Mouse (Mus musculus) thymus, adult 2 months (tissue): ENCODE data around the gene Lypd6b. TPM values are rescaled to one million over a fixed set of nuclear protein-coding genes. Genes with fewer than 3 reads are reported as not detected.

ENCODE experiments used
- DNase-seq: peaks from one replicate; pipeline ENCODE4 v3.0.0; 2021
- H3K27ac ChIP-seq: fragments of 200-500 bp; 2 replicates; pipeline ENCODE4 v1.5.1; 2012; ENCODE audit warnings: low read length, control low read depth; ENCODE audit not compliant: control insufficient read depth, insufficient read depth
- H3K27me3 ChIP-seq: fragments of 200-500 bp; 2 replicates; pipeline ENCODE4 v1.6.1; 2012; ENCODE audit warnings: mild to moderate bottlenecking, low read length, moderate library complexity, mixed read lengths; ENCODE audit not compliant: control insufficient read depth, insufficient read depth
- H3K36me3 ChIP-seq: fragments of 200-500 bp; 2 replicates; pipeline ENCODE4 v1.6.1; 2012; ENCODE audit warnings: mild to moderate bottlenecking, low read length, moderate library complexity; ENCODE audit not compliant: control insufficient read depth, insufficient read depth
- H3K4me1 ChIP-seq: fragments of 200-500 bp; replicated peaks from 2 replicates; pipeline ENCODE4 v1.6.1; 2012; ENCODE audit warnings: low read length; ENCODE audit not compliant: control insufficient read depth, insufficient read depth
- H3K4me3 ChIP-seq: fragments of 200-500 bp; 2 replicates; pipeline ENCODE4 v1.5.1; 2012; ENCODE audit warnings: mild to moderate bottlenecking, low read length, control low read depth, moderate library complexity; ENCODE audit not compliant: control insufficient read depth, insufficient read depth
- CTCF ChIP-seq: fragments of 200-500 bp; IDR thresholded peaks from 2 replicates; pipeline ENCODE4 v1.5.1; 2012; ENCODE audit warnings: mild to moderate bottlenecking, control low read depth, low read length, moderate library complexity, borderline replicate concordance; ENCODE audit not compliant: control insufficient read depth, poor library complexity, insufficient read depth; ENCODE audit errors: extremely low read depth
- POLR2A ChIP-seq: fragments of 200-500 bp; IDR thresholded peaks from 2 replicates; pipeline ENCODE4 v1.6.1; 2012; ENCODE audit warnings: mild to moderate bottlenecking, low read length, control low read depth, moderate library complexity; ENCODE audit not compliant: control insufficient read depth, poor library complexity, insufficient read depth; ENCODE audit errors: extremely low read depth
- WGBS: fragments of 180-500 bp; shearing (Covaris S2); methylation state at CpG from one replicate; pipeline ENCODE4 v1.1.7; 2018; 5-methylcytosine and 5-hydroxymethylcytosine counted together
- polyA plus RNA-seq: library from polyadenylated mRNA; depleted of rRNA; stranded (reverse); fragments of >200 nt; gene quantifications from 2 replicates; pipeline ENCODE4 v1.2.3, GENCODE M21; 2012

The Lypd6b gene
- polyA plus RNA-seq, 1 experiment: 5.8 TPM

GRCm38 (mm10) chr2:49751544-49752210 is 35.8 kb upstream of the Lypd6b start:
- 90% methylated on average over 10 of the region's 10 CpGs for WGBS

GRCm38 (mm10) chr2:49752211-49752607 is 35.3 kb upstream of the Lypd6b start:
- Histone ChIP-seq H3K27me3 (no peaks in the 10 kb centered on the region), H3K4me1 (no peaks in the 10 kb centered on the region), H3K36me3 (no peaks in the 10 kb centered on the region), H3K27ac (no peak overlapping the region), H3K4me3 (no peak overlapping the region)
- 88% methylated on average over 8 of the region's 8 CpGs for WGBS
- DNase-seq: no peak
- TF ChIP-seq POLR2A (no peak), CTCF (no peak)

More at GRCm38 (mm10) chr2:49751544-49752210, 35.8 kb upstream of the Lypd6b start:
- Histone ChIP-seq H3K27me3 (no peaks in the 10 kb centered on the region), H3K4me3 (no peak overlapping the region), H3K36me3 (no peaks in the 10 kb centered on the region), H3K4me1 (no peaks in the 10 kb centered on the region), H3K27ac (no peak overlapping the region)
- no peak for DNase-seq
- TF ChIP-seq POLR2A (no peak), CTCF (no peak)

GRCm38 (mm10) chr2:49753062-49753461 is 34.4 kb upstream of the Lypd6b start:
- H3K27ac ChIP-seq: no peak overlapping the region
- WGBS: 95% methylated on average over 3 of the region's 3 CpGs
- H3K27me3 ChIP-seq: no peaks in the 10 kb centered on the region
- no peak for DNase-seq
- no peaks in the 10 kb centered on the region for H3K36me3 ChIP-seq
- H3K4me1 ChIP-seq: no peaks in the 10 kb centered on the region
- no peak for TF ChIP-seq CTCF
- TF ChIP-seq POLR2A: no peak
- no peak overlapping the region for H3K4me3 ChIP-seq

- Histone ChIP-seq H3K4me3 (no peak overlapping the region), H3K27me3 (no peaks in the 10 kb centered on the region), H3K4me1 (no peaks in the 10 kb centered on the region), H3K36me3 (no peaks in the 10 kb centered on the region), H3K27ac (no peak overlapping the region)
- 70% methylated on average over 2 of the region's 2 CpGs for WGBS
- TF ChIP-seq CTCF: no peak
- TF ChIP-seq POLR2A: no peak
- DNase-seq: peak; percentile 26
These were observed 32.4 kb upstream of the Lypd6b start for GRCm38 (mm10) chr2:49755054-49755453.

- no peaks in the 10 kb centered on the region for H3K4me1 ChIP-seq
These were observed 29.9 kb upstream of the Lypd6b start for GRCm38 (mm10) chr2:49757616-49758015.

GRCm38 (mm10) chr2:49764331-49764946 is 23.0 kb upstream of the Lypd6b start:
- TF ChIP-seq CTCF (peak; percentile 43; the same call in 1 of the 2 replicates), POLR2A (no peak)
- Histone ChIP-seq H3K4me1 (peaks cover 3% of the 10 kb centered on the region; the same call in 1 of the 2 replicates), H3K27me3 (no peaks in the 10 kb centered on the region), H3K36me3 (no peaks in the 10 kb centered on the region), H3K27ac (no peak overlapping the region), H3K4me3 (no peak overlapping the region)
- WGBS: 47% methylated on average over 7 of the region's 7 CpGs
- peak; percentile 39 for DNase-seq

More at GRCm38 (mm10) chr2:49757616-49758015, 29.9 kb upstream of the Lypd6b start:
- WGBS: 96% methylated on average over 7 of the region's 7 CpGs
- no peaks in the 10 kb centered on the region for H3K36me3 ChIP-seq
- no peak overlapping the region for H3K27ac ChIP-seq
- no peaks in the 10 kb centered on the region for H3K27me3 ChIP-seq
- no peak for DNase-seq
- H3K4me3 ChIP-seq: no peak overlapping the region
- TF ChIP-seq POLR2A (no peak), CTCF (no peak)

GRCm38 (mm10) chr2:49768916-49769315 is 18.6 kb upstream of the Lypd6b start:
- TF ChIP-seq POLR2A (no peak), CTCF (no peak)
- H3K27me3 ChIP-seq: no peaks in the 10 kb centered on the region
- no peak overlapping the region for H3K4me3 ChIP-seq
- no peaks in the 10 kb centered on the region for H3K36me3 ChIP-seq
- H3K4me1 ChIP-seq: peaks cover 14% of the 10 kb centered on the region
- no peak overlapping the region for H3K27ac ChIP-seq
- DNase-seq: no peak
- WGBS: 90% methylated on average over 2 of the region's 2 CpGs
